Mouse (Mus musculus): ENCODE measurements around the gene Scfd2. TPM values are rescaled to one million over a fixed set of nuclear protein-coding genes. Genes with fewer than 3 reads are reported as not detected.

The Scfd2 gene
- total RNA-seq, 1 experiment from 2014 or later = 11.6 TPM

DNA sequence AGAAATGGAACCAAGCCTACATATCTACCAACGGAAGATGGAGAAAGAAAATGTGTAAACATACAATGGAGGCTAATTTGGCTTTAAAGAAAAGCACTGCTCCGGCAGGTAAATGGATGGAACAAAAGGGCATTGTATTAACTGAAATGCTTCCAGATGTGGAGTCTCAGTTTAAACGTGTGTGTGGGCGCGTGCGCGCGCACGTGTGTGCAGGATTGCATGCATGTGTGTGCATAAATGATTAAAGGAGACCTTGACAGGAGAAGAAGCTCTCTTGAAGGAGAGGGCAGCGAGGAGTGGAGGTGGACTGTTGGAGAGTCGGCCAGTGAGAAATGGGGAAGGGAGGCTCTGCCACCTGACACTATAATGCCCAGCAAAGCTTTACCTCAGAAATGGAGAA, 58.4 kb downstream of the Scfd2 start:
- ATAC-seq (replicated peaks in 1 of 2; ENCODE audit: insufficient read depth in 1 of 2, low FRiP score in 2 of 2, low TSS enrichment in 1 of 2, low read depth in 1 of 2, poor library complexity in 2 of 2, severe bottlenecking in 2 of 2) = no peak

DNA sequence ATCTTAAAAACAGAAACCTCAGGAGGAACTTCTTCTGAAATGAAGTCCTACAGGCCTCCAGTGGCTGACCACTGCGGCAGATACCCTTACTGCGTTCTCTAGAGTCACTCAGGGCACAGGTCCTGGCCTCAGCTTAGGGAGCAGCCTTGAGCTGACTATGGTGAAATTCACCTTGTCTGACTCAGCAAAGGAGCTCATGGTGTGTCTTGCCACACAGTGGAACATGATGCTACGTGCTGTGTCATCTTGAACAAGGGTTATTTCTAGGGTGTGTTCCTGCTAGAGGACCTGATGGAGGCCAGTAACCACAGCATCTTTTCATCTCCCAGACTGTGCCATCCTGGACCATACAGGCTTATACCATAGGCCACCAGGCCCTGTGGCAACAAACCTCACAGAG, 60.7 kb downstream of the Scfd2 start:
- 0 out of 4 replicates have a peak, but pooled peaks of 1 of the 2 experiments have one; percentile 10 for ATAC-seq (replicated peaks in 1 of 2; ENCODE audit: insufficient read depth in 1 of 2, low FRiP score in 2 of 2, low TSS enrichment in 1 of 2, low read depth in 1 of 2, poor library complexity in 2 of 2, severe bottlenecking in 2 of 2)

DNA sequence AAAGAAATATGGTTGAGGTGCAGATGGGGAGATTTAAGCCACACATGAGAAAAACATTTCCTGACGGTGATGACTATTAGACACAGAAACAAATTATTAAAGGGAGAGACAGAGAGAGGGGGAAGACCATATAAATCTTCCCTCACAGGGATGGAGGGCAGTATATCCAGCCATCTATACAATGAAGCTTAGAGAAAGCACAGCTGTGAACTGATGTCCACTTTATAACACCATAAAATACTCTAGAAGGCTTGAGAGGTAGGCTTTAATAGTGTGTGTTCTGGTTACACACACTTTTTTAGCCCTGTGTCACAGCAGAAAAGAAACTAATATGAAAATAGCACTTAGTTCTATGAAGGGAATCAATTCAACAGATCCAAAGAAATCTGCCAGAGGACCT, 61.9 kb downstream of the Scfd2 start:
- ATAC-seq (replicated peaks in 1 of 2; ENCODE audit: insufficient read depth in 1 of 2, low FRiP score in 2 of 2, low TSS enrichment in 1 of 2, low read depth in 1 of 2, poor library complexity in 2 of 2, severe bottlenecking in 2 of 2) = no peak

DNA sequence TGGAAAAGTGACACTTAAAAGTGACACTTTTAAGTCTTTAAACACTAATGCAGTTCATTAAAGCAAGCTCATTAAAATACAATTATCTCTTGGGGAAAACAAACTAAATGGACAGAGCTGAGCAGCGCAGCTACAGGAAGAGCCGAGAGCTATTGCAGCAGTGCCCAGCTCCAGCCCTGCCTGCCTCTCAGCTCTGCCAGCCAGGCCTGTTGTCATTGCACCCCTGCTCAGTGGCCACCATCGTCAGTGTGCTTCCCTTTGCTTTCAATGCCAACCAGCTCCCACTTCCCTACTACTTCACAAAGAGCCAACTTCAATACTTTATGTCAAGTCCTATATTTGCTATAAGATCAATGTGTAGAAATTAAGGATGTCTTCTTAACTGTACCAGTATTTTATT, 63.8 kb downstream of the Scfd2 start:
- ATAC-seq (replicated peaks in 1 of 2; ENCODE audit: insufficient read depth in 1 of 2, low FRiP score in 2 of 2, low TSS enrichment in 1 of 2, low read depth in 1 of 2, poor library complexity in 2 of 2, severe bottlenecking in 2 of 2) = no peak

DNA sequence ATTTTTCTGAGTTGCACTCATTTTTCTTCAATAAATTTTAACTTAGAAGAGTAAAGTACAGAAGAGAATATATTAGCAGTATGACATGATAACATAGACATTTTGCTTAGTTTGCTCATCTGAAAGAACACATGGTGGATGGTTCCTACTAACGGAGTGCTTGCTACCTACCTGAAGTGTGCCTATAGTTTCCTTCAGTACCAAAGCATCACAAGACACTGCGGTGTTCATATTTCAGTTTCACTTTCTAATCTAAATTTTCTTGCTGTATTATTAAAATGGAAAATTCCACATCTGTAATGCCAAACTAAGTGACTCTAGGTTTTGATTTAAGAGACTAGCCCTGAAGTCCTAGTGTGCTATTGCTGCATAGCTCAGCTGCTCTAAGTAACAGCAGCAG, 74.8 kb downstream of the Scfd2 start:
- no peak for ATAC-seq (replicated peaks in 1 of 2; ENCODE audit: insufficient read depth in 1 of 2, low FRiP score in 2 of 2, low TSS enrichment in 1 of 2, low read depth in 1 of 2, poor library complexity in 2 of 2, severe bottlenecking in 2 of 2)

DNA sequence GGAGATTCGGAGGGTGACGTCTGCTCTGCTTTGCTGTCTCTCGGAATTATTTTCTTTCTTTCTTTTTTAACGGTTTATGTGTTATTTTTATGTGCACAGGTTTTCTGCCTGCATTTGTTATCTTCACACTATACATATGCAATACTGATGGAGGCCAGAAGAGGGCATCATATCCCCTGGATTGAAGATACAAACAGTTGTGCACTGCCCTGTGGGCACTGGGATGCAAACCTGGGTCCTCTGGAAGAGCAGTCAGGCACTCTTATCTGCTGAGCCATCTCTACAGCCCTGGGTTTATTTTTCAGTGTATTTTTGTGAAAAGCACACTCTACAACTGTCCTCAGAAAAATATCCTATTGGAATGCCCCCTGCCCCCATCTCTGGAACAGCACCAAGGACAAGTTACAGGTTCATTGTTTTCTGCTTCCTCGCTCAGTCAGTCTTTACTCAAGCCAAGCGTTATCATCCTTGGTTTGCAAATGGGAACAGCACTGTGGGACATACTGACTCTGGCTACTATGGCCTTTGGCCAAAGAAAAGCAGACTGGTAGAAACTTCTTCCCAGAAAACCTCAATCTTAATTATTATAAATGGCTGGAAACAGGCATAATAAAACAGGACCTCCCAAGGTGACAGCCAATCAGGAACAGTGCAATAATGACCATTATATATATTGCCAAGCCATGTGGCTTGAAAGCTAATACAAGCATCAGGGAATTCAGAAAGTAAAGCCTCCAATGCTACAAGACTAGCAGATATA, 75.9 kb downstream of the Scfd2 start:
- ATAC-seq (replicated peaks in 1 of 2; ENCODE audit: insufficient read depth in 1 of 2, low FRiP score in 2 of 2, low TSS enrichment in 1 of 2, low read depth in 1 of 2, poor library complexity in 2 of 2, severe bottlenecking in 2 of 2) = no peak

DNA sequence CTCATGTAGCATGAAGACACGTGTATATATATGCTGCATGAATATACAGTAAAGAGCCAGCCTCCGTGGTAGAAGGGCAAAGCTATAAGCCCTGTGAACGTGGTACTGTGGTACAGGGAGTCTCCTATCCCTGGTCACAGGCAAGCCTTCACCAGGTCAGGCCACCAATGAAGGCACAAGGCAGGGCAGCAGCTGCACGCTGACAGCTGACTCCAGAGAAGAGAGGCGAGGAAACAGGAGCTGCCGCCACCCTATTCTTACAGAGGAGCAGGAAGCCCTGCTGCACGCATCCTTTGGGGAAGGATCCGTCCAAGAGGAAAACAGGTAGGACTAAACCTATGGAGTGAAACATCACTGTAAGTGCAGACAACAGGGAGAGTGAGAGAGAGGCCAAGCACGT, 76.5 kb downstream of the Scfd2 start:
- ATAC-seq (replicated peaks in 1 of 2; ENCODE audit: insufficient read depth in 1 of 2, low FRiP score in 2 of 2, low TSS enrichment in 1 of 2, low read depth in 1 of 2, poor library complexity in 2 of 2, severe bottlenecking in 2 of 2) = no peak

DNA sequence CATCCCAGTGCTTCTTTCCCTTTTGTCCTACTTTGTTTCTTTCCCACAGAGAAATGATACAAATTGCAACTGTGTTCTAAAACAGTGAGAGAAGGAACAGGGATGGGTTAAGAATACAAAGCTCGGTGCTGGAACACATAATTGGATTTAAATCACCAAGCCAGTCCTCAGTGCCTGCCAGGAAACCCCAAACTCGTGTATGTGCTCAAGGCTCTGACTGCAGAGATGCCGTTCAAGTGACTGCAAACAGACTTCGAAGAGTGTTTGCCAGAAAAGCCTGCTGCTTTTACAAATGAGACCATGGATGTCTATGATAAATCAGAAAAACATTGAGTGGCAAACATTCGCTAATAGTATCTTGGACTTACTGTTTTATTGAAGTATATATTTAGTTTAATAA, 80.6 kb downstream of the Scfd2 start:
- no peak for ATAC-seq (replicated peaks in 1 of 2; ENCODE audit: insufficient read depth in 1 of 2, low FRiP score in 2 of 2, low TSS enrichment in 1 of 2, low read depth in 1 of 2, poor library complexity in 2 of 2, severe bottlenecking in 2 of 2)

DNA sequence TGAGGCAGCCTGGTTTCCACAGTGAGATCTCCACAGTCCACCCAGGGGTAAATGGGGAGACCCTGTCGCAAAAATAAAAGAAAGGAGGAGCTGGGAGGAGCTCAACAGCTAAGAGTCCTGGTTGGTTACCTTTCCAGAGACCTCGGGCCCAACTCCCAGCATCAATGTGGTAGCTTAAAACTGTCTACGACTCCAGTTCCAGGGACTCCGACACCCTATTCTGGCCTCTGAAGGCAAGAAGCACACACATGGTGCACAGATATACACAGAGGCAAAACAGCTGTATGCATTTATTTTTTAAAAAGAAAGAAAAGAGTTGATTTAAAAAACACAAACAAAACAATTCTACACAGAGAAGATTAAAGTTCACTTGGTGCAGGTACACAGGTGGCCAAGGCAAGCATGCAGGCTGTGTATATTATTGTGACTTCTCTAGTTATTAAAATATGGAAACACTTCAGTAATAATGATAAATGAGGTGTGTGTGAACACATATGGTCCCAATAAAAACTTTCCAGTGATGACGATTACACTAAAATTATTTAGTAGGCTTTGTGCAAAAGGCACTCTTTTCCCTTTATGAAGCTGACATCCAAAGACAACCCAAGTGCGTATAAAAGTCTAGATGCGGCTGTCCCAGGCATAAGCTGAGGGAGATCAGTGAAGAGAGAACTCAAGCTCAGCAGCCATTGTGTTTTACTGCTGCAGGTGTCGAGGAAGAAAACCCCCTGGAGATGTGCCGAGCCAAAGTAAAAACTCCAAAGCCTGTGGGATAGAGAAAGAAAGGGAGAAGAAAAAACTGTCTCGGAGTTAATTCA, 83.8 kb downstream of the Scfd2 start:
- ATAC-seq (replicated peaks in 1 of 2; ENCODE audit: insufficient read depth in 1 of 2, low FRiP score in 2 of 2, low TSS enrichment in 1 of 2, low read depth in 1 of 2, poor library complexity in 2 of 2, severe bottlenecking in 2 of 2) = no peak

DNA sequence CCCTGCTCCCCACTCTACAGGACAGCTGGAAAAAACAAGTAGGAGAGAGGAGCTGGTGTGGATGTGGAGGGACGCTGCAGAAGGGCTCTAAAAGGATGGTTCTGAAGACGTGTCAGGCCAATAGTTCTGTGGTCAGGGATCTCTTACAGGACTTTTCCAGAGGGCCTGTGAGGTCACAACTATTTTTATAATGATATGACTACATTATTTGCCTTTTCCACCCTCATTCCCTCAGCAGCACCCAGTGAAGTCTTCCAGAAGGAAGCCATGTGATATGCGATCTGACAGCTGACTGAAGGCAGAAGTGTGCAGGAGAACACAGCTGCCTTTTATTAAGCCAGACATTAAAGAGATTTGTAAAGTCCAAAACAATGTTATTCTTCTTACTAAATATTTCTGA, 85.7 kb downstream of the Scfd2 start:
- ATAC-seq (replicated peaks in 1 of 2; ENCODE audit: insufficient read depth in 1 of 2, low FRiP score in 2 of 2, low TSS enrichment in 1 of 2, low read depth in 1 of 2, poor library complexity in 2 of 2, severe bottlenecking in 2 of 2) = no peak

DNA sequence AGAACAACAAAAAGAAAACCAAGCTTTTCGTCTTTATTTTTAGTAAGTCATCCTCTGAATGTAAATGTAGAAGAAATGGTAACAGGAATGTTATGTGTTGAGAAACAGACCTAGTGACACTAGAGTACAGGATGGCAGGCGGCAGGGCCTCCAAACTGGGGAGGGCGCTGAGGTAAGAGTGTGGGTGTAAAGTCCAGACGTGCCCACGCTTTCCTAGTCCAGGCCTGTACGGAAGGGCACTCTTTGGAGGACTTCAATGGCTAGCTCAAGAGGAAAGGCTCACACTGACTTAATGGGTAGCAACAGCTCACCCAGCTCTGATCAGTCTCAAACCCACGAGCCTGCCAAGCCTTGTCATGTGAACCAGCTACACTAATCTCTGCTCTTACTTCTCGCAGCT, 93.2 kb downstream of the Scfd2 start:
- ATAC-seq (replicated peaks in 1 of 2; ENCODE audit: insufficient read depth in 1 of 2, low FRiP score in 2 of 2, low TSS enrichment in 1 of 2, low read depth in 1 of 2, poor library complexity in 2 of 2, severe bottlenecking in 2 of 2) = no peak

DNA sequence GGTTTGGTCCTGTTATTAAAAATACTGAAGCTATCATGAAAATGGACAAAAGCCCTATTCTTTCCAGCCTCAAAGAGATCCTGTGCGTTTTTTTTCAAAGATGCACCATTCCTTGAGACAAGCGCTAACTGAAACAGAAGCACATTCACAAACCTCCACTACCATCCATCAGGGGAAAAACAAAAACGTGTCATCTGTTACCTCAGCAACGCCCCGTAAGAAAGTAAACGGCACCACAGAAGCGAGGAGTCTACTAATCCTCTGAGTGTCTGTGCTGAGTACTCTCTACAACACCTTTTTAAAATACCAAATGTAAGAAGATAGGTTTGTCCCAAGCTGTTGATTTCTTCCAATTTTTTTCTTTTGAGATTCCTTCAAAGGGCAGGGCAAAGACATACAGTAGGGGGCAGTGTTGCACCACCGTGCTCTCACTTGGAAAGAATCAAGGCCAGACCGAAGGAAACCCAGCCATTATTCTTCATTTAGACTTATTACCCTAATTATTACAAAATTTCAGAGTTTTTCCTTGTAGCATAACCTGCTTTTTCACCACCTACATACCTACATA, 97.9 kb downstream of the Scfd2 start:
- peak; percentile 66 to 82 for ATAC-seq (replicated peaks in 1 of 2; ENCODE audit: insufficient read depth in 1 of 2, low FRiP score in 2 of 2, low TSS enrichment in 1 of 2, low read depth in 1 of 2, poor library complexity in 2 of 2, severe bottlenecking in 2 of 2)

DNA sequence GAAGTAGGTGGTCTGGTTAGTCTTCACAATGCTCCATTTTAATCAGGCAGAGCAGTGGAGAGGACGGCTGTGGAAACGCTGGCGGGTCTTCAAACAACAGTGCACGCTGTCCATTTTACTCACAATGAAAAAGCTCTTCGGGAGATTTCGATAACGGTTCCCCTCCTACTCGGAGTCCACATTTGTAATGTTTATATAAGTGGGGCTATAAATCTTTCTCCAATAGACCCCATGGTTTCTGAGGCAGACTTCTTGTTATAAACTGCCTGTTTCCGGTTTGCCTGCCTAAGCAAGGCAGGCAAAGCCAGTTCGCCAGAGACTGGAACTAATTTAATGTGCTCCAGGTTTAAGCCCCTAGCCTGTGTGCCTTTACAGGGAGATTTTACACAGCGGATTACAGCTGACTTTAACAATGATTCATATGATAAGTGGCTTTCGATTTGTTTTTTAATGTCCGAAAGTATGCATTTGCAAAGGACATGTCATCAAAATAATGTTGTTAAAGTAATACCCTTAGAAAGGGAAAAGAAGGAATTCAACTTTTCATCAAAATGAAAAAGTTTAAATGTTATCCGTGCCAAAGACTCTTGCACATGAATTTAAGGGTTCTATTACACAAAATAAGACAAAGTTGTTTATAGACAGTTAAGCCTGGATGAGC, 98.5 kb downstream of the Scfd2 start:
- peak; percentile 37 to 60; a peak in 3 of 4 replicates for ATAC-seq (replicated peaks in 1 of 2; ENCODE audit: insufficient read depth in 1 of 2, low FRiP score in 2 of 2, low TSS enrichment in 1 of 2, low read depth in 1 of 2, poor library complexity in 2 of 2, severe bottlenecking in 2 of 2)

DNA sequence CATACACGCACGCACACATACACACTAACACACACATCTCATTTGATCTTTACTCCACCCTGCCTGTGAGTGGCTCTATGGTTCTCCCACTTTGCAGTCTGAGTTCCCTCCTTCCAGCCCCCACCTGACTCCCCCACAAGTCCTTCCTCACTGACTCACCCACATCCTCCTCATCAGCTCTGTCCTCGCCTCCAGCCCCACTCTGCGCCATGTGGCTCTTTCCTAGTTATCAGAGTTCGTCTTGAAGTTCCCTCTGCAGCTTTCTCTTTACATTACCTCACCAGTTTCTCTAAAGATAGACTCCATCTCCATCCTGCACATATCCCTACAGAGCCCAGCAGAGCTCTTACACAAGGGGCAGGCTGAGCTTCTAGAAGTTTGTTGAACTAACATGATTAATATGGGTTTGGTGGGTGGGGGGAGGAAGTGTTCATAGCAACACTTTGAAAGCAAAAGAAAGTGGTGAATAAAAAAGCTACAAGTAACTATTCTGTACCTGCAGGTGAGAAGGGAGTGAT, 110.9 kb downstream of the Scfd2 start:
- peak; percentile 66 to 75 for ATAC-seq (replicated peaks in 1 of 2; ENCODE audit: insufficient read depth in 1 of 2, low FRiP score in 2 of 2, low TSS enrichment in 1 of 2, low read depth in 1 of 2, poor library complexity in 2 of 2, severe bottlenecking in 2 of 2)

DNA sequence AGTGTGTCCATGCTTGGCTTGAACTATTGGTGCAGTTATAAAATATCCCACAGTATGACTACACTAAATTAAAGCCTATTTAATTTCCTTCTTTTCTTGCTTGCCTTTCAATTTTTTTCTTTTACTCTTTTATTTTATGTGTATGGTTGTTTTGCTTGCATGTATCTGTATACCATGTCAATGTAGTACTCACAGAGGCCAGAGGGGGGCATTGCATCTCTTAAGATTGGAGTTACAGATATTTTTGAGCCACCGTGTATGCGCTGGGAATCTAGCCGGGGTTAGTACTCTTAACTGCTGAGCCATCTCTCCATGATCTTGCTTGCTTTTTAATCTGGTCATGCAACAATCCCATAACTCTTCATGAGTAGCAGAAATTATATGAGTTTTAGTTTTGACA, 119.0 kb downstream of the Scfd2 start:
- no peak for ATAC-seq (replicated peaks in 1 of 2; ENCODE audit: insufficient read depth in 1 of 2, low FRiP score in 2 of 2, low TSS enrichment in 1 of 2, low read depth in 1 of 2, poor library complexity in 2 of 2, severe bottlenecking in 2 of 2)

DNA sequence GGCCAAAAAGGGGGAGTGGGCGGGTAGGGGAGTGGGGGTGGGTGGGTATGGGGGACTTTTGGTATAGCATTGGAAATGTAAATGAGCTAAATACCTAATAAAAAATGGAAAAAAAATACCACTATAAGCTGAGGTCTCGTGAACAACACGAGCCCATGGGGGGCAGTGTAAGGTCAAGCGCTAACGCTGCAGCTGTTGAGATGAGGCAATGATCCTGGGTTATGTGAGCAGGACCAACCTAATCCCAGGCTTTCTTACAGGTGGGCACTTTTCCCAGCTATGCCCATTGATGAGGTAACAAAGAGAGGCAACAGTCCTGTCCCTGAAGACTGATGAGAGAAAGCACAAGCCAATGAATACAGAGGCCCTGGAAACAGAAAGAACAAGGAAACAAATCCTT, 126.7 kb downstream of the Scfd2 start:
- no peak for ATAC-seq (replicated peaks in 1 of 2; ENCODE audit: insufficient read depth in 1 of 2, low FRiP score in 2 of 2, low TSS enrichment in 1 of 2, low read depth in 1 of 2, poor library complexity in 2 of 2, severe bottlenecking in 2 of 2)

DNA sequence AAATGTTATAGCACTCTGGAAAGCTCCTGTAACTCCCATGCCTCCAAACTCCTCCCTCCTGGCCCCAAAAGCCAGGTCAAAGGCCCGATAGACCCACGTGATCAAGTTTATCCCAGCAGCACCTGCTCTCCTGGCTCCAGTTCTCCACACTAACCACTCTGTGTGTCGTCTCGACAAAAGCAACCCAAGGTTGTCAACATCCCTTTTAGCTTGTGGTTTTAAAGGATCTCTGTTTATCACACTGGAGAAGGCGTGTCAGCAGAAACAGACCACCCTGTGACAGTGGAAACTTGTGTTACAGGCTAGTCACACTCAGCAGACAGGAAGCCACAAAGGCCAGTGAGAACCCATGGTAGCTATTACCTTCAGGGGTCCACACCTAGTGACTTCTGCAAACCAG, 127.5 kb downstream of the Scfd2 start:
- ATAC-seq (replicated peaks in 1 of 2; ENCODE audit: insufficient read depth in 1 of 2, low FRiP score in 2 of 2, low TSS enrichment in 1 of 2, low read depth in 1 of 2, poor library complexity in 2 of 2, severe bottlenecking in 2 of 2) = peak; percentile 90

DNA sequence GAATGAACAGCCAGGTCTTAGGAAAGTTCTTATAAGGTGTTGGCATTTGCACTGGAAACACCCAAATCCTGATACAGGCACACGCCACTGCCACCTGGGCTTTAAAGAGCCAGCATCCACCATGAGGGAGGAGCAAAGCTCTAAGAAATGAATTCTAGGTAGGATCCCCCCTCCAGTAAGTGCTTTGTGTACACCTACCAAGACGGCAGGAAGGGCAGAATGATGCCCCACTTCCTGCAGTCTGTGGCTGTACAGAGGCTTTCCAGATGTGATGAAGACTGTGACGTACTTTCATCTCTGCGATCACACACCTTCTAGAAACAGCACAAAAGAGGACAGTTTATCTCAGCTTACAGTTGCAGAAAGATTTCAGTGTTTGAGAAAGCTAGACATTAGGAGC, 128.9 kb downstream of the Scfd2 start:
- ATAC-seq (replicated peaks in 1 of 2; ENCODE audit: insufficient read depth in 1 of 2, low FRiP score in 2 of 2, low TSS enrichment in 1 of 2, low read depth in 1 of 2, poor library complexity in 2 of 2, severe bottlenecking in 2 of 2) = peak; percentile 51 to 63
